Mouse (Mus musculus) brain, embryonic 14.5 days (tissue): ENCODE data around the gene 4933428G20Rik. TPM values are rescaled to one million over a fixed set of nuclear protein-coding genes. Genes with fewer than 3 reads are reported as not detected.

ENCODE experiments used
- DNase-seq: peaks from one replicate; pipeline ENCODE4 v3.0.0-alpha.2; 2011; ENCODE audit warnings: low read depth
- CTCF ChIP-seq: fragments of 200-500 bp; IDR thresholded peaks from 2 replicates; pipeline ENCODE4 v1.5.1; 2012; ENCODE audit warnings: inconsistent platforms, mild to moderate bottlenecking, moderate library complexity, borderline replicate concordance; ENCODE audit not compliant: insufficient read depth, insufficient read length; ENCODE audit errors: extremely low read depth
- POLR2A ChIP-seq: fragments of 200-500 bp; IDR thresholded peaks from 2 replicates; pipeline ENCODE4 v1.6.1; 2012; ENCODE audit warnings: mild to moderate bottlenecking, inconsistent platforms, borderline replicate concordance; ENCODE audit not compliant: poor library complexity, insufficient read depth, insufficient read length, severe bottlenecking; ENCODE audit errors: extremely low read depth
- polyA plus RNA-seq: library from polyadenylated mRNA; depleted of rRNA; stranded (reverse); fragments of >200 nt; gene quantifications from 2 replicates; pipeline ENCODE4 v1.2.3, GENCODE M21; 2012

The 4933428G20Rik gene
- polyA plus RNA-seq, 1 experiment, result 0.12 TPM

DNA sequence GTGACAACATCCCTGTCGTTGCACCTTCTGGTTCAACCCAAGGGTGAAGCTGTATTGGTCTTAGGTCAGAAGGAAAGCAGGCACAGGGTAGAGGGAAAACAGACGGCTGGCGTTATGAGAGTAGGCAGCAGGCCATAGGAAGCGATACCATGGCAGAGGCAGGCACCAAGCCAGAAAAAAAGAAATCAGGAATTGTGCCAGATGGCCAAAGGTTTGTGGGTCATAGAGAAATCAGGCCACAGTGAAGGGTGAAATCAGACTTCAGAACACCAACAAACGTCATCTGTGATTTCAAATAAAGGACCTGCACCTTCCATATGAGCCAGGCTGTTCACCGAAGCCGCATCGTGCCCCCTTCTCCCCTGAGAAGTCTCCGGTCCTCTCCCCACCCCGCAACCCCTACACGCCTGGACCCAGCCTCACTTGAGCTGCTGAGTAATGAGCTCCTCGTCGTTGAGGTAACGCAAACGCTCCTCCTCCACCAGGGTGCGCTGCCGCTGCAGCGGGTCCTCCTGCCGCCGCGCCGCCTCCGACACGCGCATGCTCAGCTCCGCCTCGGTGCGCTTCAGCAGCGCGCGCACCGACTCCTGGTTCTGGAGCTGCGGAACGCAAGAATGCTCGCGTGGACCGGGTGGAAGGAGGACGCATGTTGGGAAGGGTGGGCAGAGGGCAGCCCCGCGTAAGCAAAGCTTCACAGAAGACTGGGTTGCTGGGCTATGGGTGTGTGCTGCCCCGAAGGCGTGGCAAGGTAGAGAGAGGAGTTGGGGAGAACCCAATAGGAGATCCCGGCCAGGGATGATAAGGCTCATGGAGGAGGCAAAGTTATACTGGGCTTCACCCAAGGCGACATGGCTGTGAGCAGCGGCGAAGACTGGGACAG lies 31.5 kb upstream of the 4933428G20Rik start:
- DNase-seq, result peak; percentile 95
- TF ChIP-seq POLR2A (no peak), CTCF (peak; percentile 98)

DNA sequence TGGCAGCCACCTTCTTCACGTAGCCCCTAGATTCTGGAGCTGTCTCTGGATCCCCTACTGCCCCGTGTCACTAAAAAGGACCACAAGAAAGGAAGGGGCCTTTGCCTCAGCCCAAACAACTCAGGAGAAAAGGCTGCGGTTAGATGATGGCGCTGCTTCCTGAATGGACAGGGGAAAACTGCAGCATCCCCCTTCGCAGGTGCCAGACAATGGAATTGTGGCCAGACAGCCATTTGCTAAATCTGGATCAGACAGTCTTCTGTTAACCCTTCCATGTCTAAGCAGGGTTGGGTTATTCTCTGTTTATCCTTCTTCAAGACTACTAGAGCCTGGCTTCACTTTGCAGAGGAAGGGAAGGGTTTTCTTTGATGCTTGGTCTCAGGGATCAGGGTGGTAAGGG lies 30.8 kb upstream of the 4933428G20Rik start:
- TF ChIP-seq CTCF, result no peak
- no peak for TF ChIP-seq POLR2A
- no peak for DNase-seq

DNA sequence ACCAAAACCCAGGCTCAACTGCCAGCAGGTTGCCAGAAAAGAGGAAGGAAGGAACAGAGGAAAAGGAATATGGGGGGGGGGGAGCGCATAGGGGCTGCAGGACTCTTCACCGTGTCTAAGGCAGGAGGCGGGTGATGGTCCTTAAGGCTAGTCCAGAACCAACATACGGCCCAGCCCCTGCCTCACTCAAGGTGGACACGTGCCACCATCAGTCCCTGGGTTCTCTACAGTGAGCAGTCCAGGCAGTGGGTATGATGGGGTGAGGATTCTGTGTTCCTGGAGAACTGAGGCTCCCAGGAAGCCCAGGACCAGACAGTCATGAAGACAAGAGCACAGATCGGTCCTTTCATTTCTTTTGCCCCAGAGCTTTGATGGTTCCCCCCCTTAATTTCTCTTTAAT lies 29.9 kb upstream of the 4933428G20Rik start:
- no peak for DNase-seq
- TF ChIP-seq CTCF, result no peak
- TF ChIP-seq POLR2A, result no peak

GRCm38 (mm10) chr11:97528282-97528808 lies 28.2 kb upstream of the 4933428G20Rik start:
- no peak for TF ChIP-seq POLR2A
- no peak for TF ChIP-seq CTCF
- no peak for DNase-seq

GRCm38 (mm10) chr11:97525313-97525712 lies 25.2 kb upstream of the 4933428G20Rik start:
- DNase-seq, result no peak
- TF ChIP-seq CTCF, result no peak
- no peak for TF ChIP-seq POLR2A

GRCm38 (mm10) chr11:97524306-97524705 lies 24.2 kb upstream of the 4933428G20Rik start:
- TF ChIP-seq POLR2A, result no peak
- DNase-seq, result no peak

- TF ChIP-seq CTCF (no peak), POLR2A (no peak)
- no peak for DNase-seq
Measured at GRCm38 (mm10) chr11:97523827-97524261, 23.7 kb upstream of the 4933428G20Rik start.

DNA sequence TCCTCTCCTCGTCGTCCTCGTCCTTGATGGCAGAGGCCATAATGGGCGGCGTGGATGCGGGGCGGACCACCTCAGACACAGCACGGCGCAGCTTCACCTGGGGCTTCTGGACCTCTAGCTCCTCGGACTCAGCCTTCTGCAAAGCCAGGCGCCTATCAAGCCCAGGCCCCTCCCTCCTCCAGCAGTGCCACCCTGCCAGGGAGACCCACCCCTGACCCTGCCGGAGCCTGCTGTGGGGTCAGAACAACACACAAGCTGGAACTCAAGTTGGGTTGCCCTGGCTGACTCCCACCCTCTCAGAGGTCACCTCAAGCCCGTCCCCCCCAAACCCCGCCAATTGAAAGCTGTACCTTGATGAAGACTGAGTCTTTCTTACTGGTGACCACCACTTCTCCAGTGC lies 23.0 kb upstream of the 4933428G20Rik start:
- TF ChIP-seq POLR2A, result no peak
- no peak for DNase-seq

DNA sequence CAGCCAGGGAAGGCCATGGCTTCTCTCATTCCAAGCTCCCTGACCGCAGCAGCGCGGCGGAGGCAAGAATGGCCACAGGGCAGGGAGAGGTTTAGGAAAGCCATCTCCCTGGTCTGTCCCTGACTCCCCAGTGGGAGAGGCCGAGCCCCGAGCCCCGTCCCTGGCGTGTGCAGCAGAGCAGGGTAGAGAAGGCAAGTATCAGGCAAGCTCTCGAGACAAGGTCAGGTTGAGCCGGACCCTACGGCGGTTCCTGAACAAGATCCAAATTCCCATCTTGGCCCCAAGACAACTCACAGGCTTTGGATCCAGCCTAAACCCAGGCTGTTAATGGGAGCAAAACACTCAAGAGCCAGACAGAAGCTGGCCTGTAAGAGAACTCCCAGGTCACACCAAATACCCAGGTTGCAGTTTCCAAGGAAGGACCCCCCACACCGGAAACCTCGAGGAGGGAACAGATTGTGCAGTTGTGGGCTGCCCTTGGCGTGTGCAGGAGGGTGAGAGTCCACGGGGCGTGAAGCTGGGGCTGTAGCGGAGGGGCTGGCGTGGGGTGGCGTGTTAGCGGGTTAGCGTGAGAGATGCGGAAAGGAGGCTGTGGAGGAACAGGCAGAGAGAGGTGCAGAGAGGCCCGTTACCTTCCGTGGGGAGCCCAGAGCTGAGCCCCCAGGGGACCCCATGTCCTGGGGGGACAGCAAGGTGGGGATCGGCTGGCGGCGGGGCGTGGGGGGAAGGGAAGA lies 21.8 kb upstream of the 4933428G20Rik start:
- no peak for DNase-seq
- TF ChIP-seq POLR2A (no peak), CTCF (no peak)

DNA sequence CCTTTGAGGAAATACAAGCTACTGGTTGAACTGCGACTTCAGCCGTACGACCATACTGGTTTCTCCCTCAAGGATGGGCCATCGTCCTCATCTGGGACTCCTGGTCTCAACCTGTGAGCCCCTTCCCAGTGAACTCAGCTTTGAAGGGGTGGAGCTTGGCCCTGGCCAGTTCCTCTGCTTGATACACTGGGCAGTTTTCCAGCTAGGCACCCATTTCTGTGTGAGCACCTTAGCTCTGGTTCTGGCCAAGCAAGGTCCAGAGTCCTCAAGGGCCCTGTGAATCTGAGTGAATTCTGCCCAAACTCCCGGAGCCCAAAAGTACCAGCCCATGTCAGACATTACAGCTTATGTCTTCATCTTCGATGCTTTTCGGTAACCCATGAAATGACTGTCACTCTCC lies 20.4 kb upstream of the 4933428G20Rik start:
- no peak for DNase-seq
- no peak for TF ChIP-seq CTCF
- TF ChIP-seq POLR2A, result no peak

- no peak for DNase-seq
- TF ChIP-seq CTCF (no peak), POLR2A (no peak)
Measured at GRCm38 (mm10) chr11:97513066-97513465, 12.9 kb upstream of the 4933428G20Rik start.

- TF ChIP-seq CTCF (no peak), POLR2A (no peak)
- no peak for DNase-seq
Measured at GRCm38 (mm10) chr11:97512511-97512910, 12.4 kb upstream of the 4933428G20Rik start.

GRCm38 (mm10) chr11:97511661-97512369 lies 11.7 kb upstream of the 4933428G20Rik start:
- DNase-seq, result no peak

More at GRCm38 (mm10) chr11:97511661-97512369, 11.7 kb upstream of the 4933428G20Rik start:
- no peak for TF ChIP-seq CTCF
- TF ChIP-seq POLR2A, result no peak
